Mouse (Mus musculus) bone marrow macrophage, adult 2 months (primary cell): ENCODE data around the gene Itpk1.

Experiments used
- CTCF ChIP-seq: IDR thresholded peaks from 2 replicates; pipeline ENCODE4 v1.5.1; 2012; ENCODE audit warnings: low read depth, mild to moderate bottlenecking, low read length, moderate library complexity
- POLR2A ChIP-seq: IDR thresholded peaks from 2 replicates; pipeline ENCODE4 v1.6.1; 2012; ENCODE audit warnings: mild to moderate bottlenecking, low read depth, low read length, borderline replicate concordance

DNA sequence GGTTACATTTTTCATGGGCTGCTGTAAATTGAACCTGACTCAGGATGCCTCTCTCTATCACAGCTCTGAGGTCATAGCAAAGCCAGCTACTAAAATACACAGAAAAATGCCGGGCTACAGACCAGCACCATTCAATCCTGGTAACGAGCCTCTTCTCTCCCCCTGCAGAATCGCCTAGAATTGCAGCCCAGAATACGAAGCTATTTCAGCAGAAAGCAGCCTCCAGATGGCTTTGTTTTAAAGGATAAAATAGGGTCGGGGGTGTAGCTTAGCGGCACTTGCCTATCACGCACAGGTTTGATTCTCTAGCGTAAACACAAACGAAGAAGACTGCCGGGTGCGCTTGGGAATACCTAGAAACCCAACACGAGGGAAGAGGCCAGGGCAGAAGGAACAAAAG lies 4.3 kb downstream of the Itpk1 start:
- TF ChIP-seq CTCF (no peak), POLR2A (no peak)
